Mouse (Mus musculus) embryonic facial prominence, embryonic 14.5 days (tissue): Measurements from ENCODE around the gene Obscn. TPM values are rescaled to one million over a fixed set of nuclear protein-coding genes. Genes with fewer than 3 reads are reported as not detected.
A peak's percentile ranks its signal among the peaks of the same experiment; 100 is the strongest.
"Not testable (repeated sequence)": the region's sequence is repeated elsewhere in the genome, so short reads cannot be mapped to it uniquely, and the experiment has no call there.

ENCODE experiments used
- ATAC-seq: fragments of 200-750 bp; cut with Nextera tagmentation; 2 replicates; pipeline ENCODE4 v1.8.0; 2017; ENCODE audit warnings: low read depth, moderate number of reproducible peaks, moderate TSS enrichment
- DNase-seq: peaks from one replicate; pipeline ENCODE4 v3.0.0-alpha.2; 2015; ENCODE audit warnings: low spot score
- H3K27ac ChIP-seq: fragments of 300-500 bp; sonication (generic); replicated peaks from 2 replicates; pipeline ENCODE4 v1.5.1; 2014; ENCODE audit warnings: low read depth, mild to moderate bottlenecking, low read length, moderate library complexity
- H3K27me3 ChIP-seq: fragments of 300-500 bp; sonication (generic); replicated peaks from 2 replicates; pipeline ENCODE4 v1.6.1; 2014; ENCODE audit warnings: low read length; ENCODE audit not compliant: control insufficient read depth, insufficient read depth
- H3K36me3 ChIP-seq: fragments of 300-500 bp; sonication (generic); 2 replicates; pipeline ENCODE4 v1.6.1; 2014; ENCODE audit warnings: low read length, mixed read lengths; ENCODE audit not compliant: control insufficient read depth, insufficient read depth
- H3K4me1 ChIP-seq: fragments of 300-500 bp; sonication (generic); 2 replicates; pipeline ENCODE4 v1.6.1; 2014; ENCODE audit warnings: antibody characterized with exemption, low read length; ENCODE audit not compliant: control insufficient read depth, insufficient read depth
- H3K4me2 ChIP-seq: fragments of 300-500 bp; sonication (generic); 2 replicates; pipeline ENCODE4 v1.6.1; 2014; ENCODE audit warnings: low read depth, mild to moderate bottlenecking, low read length, moderate library complexity, mixed read lengths
- H3K4me3 ChIP-seq: fragments of 300-500 bp; sonication (generic); 2 replicates; pipeline ENCODE4 v1.5.1; 2014; ENCODE audit warnings: low read depth, mild to moderate bottlenecking, low read length
- H3K9ac ChIP-seq: fragments of 300-500 bp; sonication (generic); 2 replicates; pipeline ENCODE4 v1.6.1; 2014; ENCODE audit warnings: low read depth, mild to moderate bottlenecking, low read length, moderate library complexity, mixed read lengths
- H3K9me3 ChIP-seq: fragments of 300-500 bp; sonication (generic); 2 replicates; pipeline ENCODE4 v1.6.1; 2016; ENCODE audit warnings: low read length; ENCODE audit not compliant: control insufficient read depth
- WGBS: fragments of 180-500 bp; shearing (Covaris S2); extraction: QIAGEN DNeasy Blood & Tissue Kit; methylation state at CpG from one replicate; pipeline ENCODE4 v1.1.7; 2014; 5-methylcytosine and 5-hydroxymethylcytosine counted together
- polyA plus RNA-seq: library from polyadenylated mRNA; unstranded; fragments of >200 nt; fragmentation: Nextera tagmentation; extraction: Ambion mirVana; gene quantifications from 2 replicates; pipeline ENCODE4 v1.2.1, GENCODE M21; 2014

Gene Obscn
- polyA plus RNA-seq, 1 experiment from 2014 or later: 9.2 TPM

GRCm38 (mm10) chr11:58954170-58954419 is 182.1 kb downstream of the Obscn start:
- peak overlapping the region; percentile 94 for H3K27ac ChIP-seq
- peak overlapping the region; percentile 80 for H3K9ac ChIP-seq
- peak overlapping the region; percentile 79 for H3K4me3 ChIP-seq
- peaks cover 12% of the 10 kb centered on the region for H3K27me3 ChIP-seq
- 0% methylated on average over 11 of the region's 17 CpGs for WGBS
- not testable (repeated sequence) for H3K9me3 ChIP-seq, DNase-seq
- 0 out of 2 replicates have a peak, but pooled peaks cover 11% of the 10 kb centered on the region for H3K36me3 ChIP-seq
- ATAC-seq: peak; percentile 9
- H3K4me1 ChIP-seq: peaks cover 23% of the 10 kb centered on the region
- H3K4me2 ChIP-seq: peak overlapping the region; percentile 96

DNA sequence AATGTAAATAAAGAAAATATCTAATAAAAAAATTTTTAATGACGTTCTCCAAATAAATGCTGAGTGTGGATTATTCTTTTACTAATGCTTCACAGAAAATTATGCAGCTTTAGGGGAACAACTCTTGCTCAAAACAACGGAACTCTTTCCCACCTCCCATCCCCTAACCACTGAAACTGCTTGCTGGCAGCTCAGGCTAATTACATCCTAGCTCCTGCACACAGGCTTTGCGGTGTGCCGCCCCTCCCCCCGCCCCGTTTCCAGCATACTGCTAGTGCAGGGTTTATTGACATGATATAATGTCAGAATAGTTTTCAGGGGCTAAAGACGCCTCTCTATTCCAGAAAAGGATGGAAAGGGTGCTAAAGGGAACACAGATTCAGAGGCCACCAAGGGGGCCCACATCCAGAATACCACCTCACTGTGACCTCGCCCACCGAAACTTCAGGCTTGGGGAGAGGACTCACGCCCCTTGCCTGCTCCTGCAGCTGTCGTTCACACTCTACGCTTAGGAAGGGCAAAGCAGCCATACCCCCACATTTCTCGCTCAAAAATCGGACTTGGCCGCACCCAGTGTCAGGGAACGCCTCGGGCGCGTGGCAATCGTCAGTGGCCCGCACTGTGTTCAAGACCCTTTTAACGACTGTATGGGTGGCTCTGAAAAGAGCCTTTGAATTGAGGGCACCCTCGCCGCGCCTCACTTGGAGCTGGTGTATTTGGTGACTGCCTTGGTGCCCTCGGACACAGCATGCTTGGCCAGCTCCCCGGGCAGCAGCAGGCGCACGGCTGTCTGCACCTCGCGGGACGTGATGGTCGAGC is 182.6 kb downstream of the Obscn start:
- Histone ChIP-seq H3K27me3 (peaks cover 12% of the 10 kb centered on the region), H3K9me3 (no peaks in the 10 kb centered on the region), H3K36me3 (0 out of 2 replicates have a peak, but pooled peaks cover 11% of the 10 kb centered on the region), H3K4me2 (peak overlapping the region; percentile 96), H3K9ac (peak overlapping the region; percentile 80), H3K4me1 (peaks cover 22% of the 10 kb centered on the region), H3K4me3 (peak overlapping the region; percentile 79), H3K27ac (peak overlapping the region; percentile 94)
- ATAC-seq (peak; percentile 3; the same call in 1 of the 2 replicates), DNase-seq (peak; percentile 78)
- WGBS: 1% methylated on average over 32 of the region's 33 CpGs

DNA sequence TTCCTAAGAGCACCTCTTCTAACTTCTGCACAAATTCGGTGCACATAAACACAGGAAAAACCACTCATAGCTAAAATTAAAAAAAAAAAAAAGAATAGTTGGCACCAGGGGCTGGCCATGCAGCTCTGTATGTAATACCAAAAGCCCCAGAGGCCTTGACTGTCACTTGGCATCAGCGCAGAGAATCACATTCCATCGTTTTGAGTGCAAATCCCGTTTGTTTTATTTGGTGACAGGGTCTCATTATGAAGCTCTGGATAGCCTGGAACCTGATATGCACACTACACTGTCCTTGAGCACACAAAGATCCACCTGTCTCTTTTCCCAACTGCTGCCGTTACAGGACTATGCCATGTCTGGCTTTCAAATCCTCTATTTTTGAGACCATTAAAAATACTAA is 185.0 kb downstream of the Obscn start:
- Histone ChIP-seq H3K27ac (no peak overlapping the region; the same call in 1 of the 2 replicates), H3K4me1 (peaks cover 9% of the 10 kb centered on the region), H3K4me2 (no peak overlapping the region; the same call in 1 of the 2 replicates), H3K9me3 (no peaks in the 10 kb centered on the region), H3K27me3 (peaks cover 12% of the 10 kb centered on the region), H3K9ac (no peak overlapping the region), H3K4me3 (no peak overlapping the region), H3K36me3 (no peaks in the 10 kb centered on the region)
- WGBS: 66% methylated on average over 5 of the region's 5 CpGs
- DNase-seq (peak; percentile 38), ATAC-seq (no peak)

- peak overlapping the region; percentile 70 for H3K9ac ChIP-seq
- no peaks in the 10 kb centered on the region for H3K9me3 ChIP-seq
- H3K36me3 ChIP-seq: no peaks in the 10 kb centered on the region
- peak; percentile 45; the same call in 1 of the 2 replicates for ATAC-seq
- H3K4me1 ChIP-seq: peaks cover 8% of the 10 kb centered on the region
- peaks cover 12% of the 10 kb centered on the region for H3K27me3 ChIP-seq
- peak overlapping the region; percentile 87 for H3K27ac ChIP-seq
- peak overlapping the region; percentile 73 for H3K4me2 ChIP-seq
- WGBS: 5% methylated on average over 20 of the region's 20 CpGs
- H3K4me3 ChIP-seq: peak overlapping the region; percentile 47
- DNase-seq: peak; percentile 89
Observed at GRCm38 (mm10) chr11:58949480-58950431, 186.4 kb downstream of the Obscn start.

DNA sequence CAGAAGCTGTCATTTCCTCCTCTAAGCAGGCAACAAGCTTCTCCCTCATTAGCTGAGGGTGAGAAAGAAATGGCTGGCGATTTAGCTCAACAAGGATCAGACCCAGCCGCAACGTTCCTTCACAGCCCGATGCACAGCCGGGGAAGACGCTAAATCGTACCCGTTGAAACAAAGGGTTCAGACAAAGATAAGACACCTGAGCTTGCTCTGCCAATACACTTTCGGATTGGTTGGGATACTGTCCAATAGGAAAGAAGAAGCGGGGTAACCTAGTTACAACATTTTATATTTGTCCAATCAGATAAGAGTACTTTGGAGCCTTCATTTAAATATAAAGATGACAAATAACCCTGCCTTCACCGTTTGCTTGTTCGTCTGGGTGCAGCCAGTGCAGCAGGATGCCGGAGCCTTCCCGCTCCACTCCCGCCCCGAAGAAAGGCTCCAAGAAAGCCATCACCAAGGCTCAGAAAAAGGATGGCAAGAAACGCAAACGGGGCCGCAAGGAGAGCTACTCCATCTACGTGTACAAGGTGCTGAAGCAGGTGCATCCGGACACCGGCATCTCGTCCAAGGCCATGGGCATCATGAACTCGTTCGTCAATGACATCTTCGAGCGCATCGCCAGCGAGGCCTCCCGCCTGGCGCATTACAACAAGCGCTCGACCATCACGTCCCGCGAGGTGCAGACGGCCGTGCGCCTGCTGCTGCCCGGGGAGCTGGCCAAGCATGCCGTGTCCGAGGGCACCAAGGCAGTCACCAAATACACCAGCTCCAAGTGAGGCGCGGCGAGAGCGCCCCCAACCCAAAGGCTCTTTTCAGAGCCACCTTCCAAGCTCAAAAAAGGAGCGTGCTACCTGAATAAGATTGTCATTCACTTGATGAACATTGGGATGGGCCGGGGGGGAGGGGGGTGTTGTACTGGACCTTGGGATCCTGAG is 187.4 kb downstream of the Obscn start, which contains the start of gene Hist3h2ba:
Gene Hist3h2ba (plus strand): TSS at position 379 of the 938 bp plus-strand sequence.
- DNase-seq (peak; percentile 97), ATAC-seq (peak; percentile 92)
- H3K27ac ChIP-seq: peak within 1 kb of the TSS; percentile 87
- WGBS: 1% methylated on average over 37 of the region's 48 CpGs
- peaks cover 8% of the 10 kb centered on the region for H3K4me1 ChIP-seq
- no peaks in the 10 kb centered on the region for H3K9me3 ChIP-seq
- peak within 1 kb of the TSS; percentile 70 for H3K9ac ChIP-seq
- peaks cover 12% of the 10 kb centered on the region for H3K27me3 ChIP-seq
- H3K4me2 ChIP-seq: peak within 1 kb of the TSS; percentile 73
- no peaks in the 10 kb centered on the region for H3K36me3 ChIP-seq
- peak within 1 kb of the TSS; percentile 47 for H3K4me3 ChIP-seq

GRCm38 (mm10) chr11:58947798-58948528 is 188.2 kb downstream of the Obscn start:
- ATAC-seq (peak; percentile 44), DNase-seq (peak; percentile 71)
- H3K9ac ChIP-seq: peak overlapping the region; percentile 65
- peaks cover 12% of the 10 kb centered on the region for H3K27me3 ChIP-seq
- 13% methylated on average over 23 of the region's 23 CpGs for WGBS
- H3K4me1 ChIP-seq: peaks cover 5% of the 10 kb centered on the region
- H3K4me3 ChIP-seq: peak overlapping the region; percentile 47
- no peaks in the 10 kb centered on the region for H3K36me3 ChIP-seq
- peak overlapping the region; percentile 87 for H3K27ac ChIP-seq
- no peaks in the 10 kb centered on the region for H3K9me3 ChIP-seq
- peak overlapping the region; percentile 73 for H3K4me2 ChIP-seq

GRCm38 (mm10) chr11:58947306-58947705 is 188.9 kb downstream of the Obscn start:
- DNase-seq (no peak), ATAC-seq (no peak)
- WGBS: 78% methylated on average over 3 of the region's 3 CpGs
- Histone ChIP-seq H3K27ac (no peak overlapping the region), H3K9me3 (no peaks in the 10 kb centered on the region), H3K9ac (no peak overlapping the region; the same call in 1 of the 2 replicates), H3K4me3 (no peak overlapping the region), H3K36me3 (no peaks in the 10 kb centered on the region), H3K4me2 (0 out of 2 replicates have a peak overlapping the region, but pooled peaks have one; percentile 73), H3K4me1 (peaks cover 5% of the 10 kb centered on the region), H3K27me3 (peaks cover 12% of the 10 kb centered on the region)
